Mouse (Mus musculus): ENCODE data around the gene Dgki. TPM values are rescaled to one million over a fixed set of nuclear protein-coding genes. Genes with fewer than 3 reads are reported as not detected.

Gene Dgki
- polyA plus RNA-seq, 1 experiment from 2014 or later = 1.0 TPM

DNA sequence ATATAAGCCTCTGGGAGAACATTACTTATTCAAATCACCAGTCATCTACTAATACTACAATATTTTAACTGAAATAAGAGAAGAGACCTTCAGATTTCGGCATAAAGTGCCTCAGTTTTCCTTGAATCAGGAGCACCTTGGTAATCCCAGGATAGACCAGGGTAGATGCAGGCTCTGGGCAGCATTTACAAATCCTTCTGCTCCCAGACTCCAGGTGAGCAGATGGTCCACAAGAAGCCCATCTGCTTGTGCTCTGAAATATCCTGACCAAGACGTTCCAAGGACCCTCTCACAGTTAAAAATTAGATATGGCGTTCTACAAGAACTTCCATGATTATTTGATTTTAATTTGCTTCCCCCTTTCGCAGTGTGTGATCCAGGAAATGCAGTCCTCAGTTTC, 118.0 kb downstream of the Dgki start:
- no peak overlapping the region for H3K27ac ChIP-seq (replicated peaks; ENCODE audit: low read depth, low read length)

DNA sequence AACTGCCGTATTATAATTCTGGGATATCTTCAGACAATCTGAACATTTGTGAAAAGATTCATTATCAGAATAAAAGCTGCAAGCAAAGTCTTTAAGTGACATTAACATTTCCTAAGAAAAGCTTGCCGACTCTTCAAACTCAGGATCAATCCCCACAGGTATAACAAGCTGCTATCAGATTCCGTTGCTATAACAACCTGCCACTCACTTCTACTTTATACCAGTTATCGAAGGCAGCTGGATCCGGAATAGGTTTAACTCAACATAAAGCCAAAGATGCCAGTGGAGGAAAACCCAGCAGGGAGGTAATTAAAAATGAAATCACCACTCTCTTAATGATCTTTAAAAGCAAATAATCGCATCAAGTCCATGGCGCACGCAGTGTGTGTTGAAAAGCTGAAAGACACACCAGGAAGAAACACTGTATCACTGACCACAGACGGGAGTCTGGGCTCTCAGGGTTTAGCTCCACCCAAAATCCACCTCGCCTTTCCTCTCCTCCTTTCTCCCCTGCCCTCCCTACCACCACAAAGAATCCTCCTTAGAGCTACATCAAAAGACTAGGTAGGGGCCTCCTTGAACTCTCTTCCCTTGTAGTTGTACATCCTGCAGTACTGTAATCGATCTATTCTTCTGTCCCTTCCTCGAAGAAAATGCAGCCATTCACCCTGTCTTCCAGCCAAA, 128.7 kb downstream of the Dgki start:
- DNase-seq (ENCODE audit: low spot score) (no peak), ATAC-seq (ENCODE audit: low read depth) (no peak)
- Histone ChIP-seq H3K9ac (ENCODE audit: low read depth, low read length) (no peak overlapping the region), H3K4me3 (ENCODE audit: low read depth, low read length) (no peak overlapping the region), H3K4me1 (ENCODE audit: control insufficient read depth, insufficient read depth, low read length) (no peaks in the 10 kb centered on the region), H3K9me3 (ENCODE audit: control insufficient read depth, low read length) (peaks cover 7% of the 10 kb centered on the region; the same call in 1 of the 2 replicates), H3K4me2 (ENCODE audit: low read depth, low read length) (no peak overlapping the region), H3K27me3 (replicated peaks; ENCODE audit: control insufficient read depth, insufficient read depth, low read length) (no peaks in the 10 kb centered on the region), H3K36me3 (ENCODE audit: control insufficient read depth, insufficient read depth, low read length) (no peaks in the 10 kb centered on the region), H3K27ac (replicated peaks; ENCODE audit: low read depth, low read length) (no peak overlapping the region)
- WGBS = 69% methylated on average over 12 of the region's 12 CpGs

More for the DNA sequence above, 118.0 kb downstream of the Dgki start:
- Histone ChIP-seq H3K4me1 (ENCODE audit: control insufficient read depth, insufficient read depth, low read length) (peaks cover 5% of the 10 kb centered on the region; the same call in 1 of the 2 replicates), H3K36me3 (ENCODE audit: control insufficient read depth, insufficient read depth, low read length) (no peaks in the 10 kb centered on the region), H3K4me3 (ENCODE audit: low read depth, low read length) (no peak overlapping the region), H3K4me2 (ENCODE audit: low read depth, low read length) (no peak overlapping the region), H3K27me3 (replicated peaks; ENCODE audit: control insufficient read depth, insufficient read depth, low read length) (no peaks in the 10 kb centered on the region), H3K9ac (ENCODE audit: low read depth, low read length) (no peak overlapping the region), H3K9me3 (ENCODE audit: control insufficient read depth, low read length) (no peaks in the 10 kb centered on the region)
- 72% methylated on average over 4 of the region's 4 CpGs for WGBS
- ATAC-seq (ENCODE audit: low read depth) = no peak
- DNase-seq (ENCODE audit: low spot score) = no peak

DNA sequence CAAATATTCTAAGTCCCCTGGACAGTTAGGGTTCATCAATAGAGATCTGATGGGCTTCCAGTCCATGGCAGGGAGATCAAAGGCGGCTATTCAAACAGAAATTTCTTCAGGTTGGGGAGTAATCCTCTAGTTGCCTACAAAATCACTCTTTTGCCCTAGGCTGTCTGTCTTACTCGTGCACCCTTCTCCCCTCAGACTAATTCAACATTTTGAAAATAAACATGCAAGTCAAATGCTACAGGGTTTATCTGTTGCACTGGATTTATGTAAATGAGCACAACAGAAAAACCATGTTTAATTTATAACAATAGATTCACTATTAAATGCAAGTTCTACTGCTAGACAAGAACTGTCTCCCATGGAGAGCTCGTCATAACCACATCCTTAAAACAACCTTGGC, 141.1 kb downstream of the Dgki start:
- WGBS = 44% methylated on average over 3 of the region's 3 CpGs
- DNase-seq (ENCODE audit: low spot score) = no peak
- no peaks in the 10 kb centered on the region for H3K36me3 ChIP-seq (ENCODE audit: control insufficient read depth, insufficient read depth, low read length)
- no peaks in the 10 kb centered on the region for H3K4me1 ChIP-seq (ENCODE audit: control insufficient read depth, insufficient read depth, low read length)
- no peaks in the 10 kb centered on the region for H3K9me3 ChIP-seq (ENCODE audit: control insufficient read depth, low read length)
- H3K27me3 ChIP-seq (replicated peaks; ENCODE audit: control insufficient read depth, insufficient read depth, low read length) = no peaks in the 10 kb centered on the region
- H3K4me3 ChIP-seq (ENCODE audit: low read depth, low read length) = no peak overlapping the region
- no peak overlapping the region for H3K4me2 ChIP-seq (ENCODE audit: low read depth, low read length)
- no peak overlapping the region for H3K9ac ChIP-seq (ENCODE audit: low read depth, low read length)
- no peak for ATAC-seq (ENCODE audit: low read depth)
- no peak overlapping the region for H3K27ac ChIP-seq (replicated peaks; ENCODE audit: low read depth, low read length)

DNA sequence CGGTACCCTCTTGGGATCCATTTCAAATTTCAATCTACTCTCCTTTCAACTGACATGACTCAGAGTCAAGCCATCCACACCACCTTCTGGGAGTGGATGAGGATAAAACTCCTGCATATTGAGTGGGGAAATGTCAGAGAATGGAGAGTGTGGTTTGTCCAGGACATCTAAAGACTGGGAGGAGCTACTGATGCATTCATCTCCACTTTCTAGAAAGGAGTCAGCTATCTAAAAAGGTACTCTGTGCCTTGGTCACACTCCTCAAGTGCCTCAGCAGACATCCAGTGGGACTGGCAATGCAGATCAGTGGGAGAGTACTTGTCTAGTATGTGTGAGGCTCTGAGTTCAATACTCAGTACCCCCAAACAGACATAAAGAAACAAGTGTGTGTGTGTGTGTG, 145.9 kb downstream of the Dgki start:
- no peak overlapping the region for H3K9ac ChIP-seq (ENCODE audit: low read depth, low read length)
- no peak overlapping the region for H3K4me3 ChIP-seq (ENCODE audit: low read depth, low read length)
- no peaks in the 10 kb centered on the region for H3K36me3 ChIP-seq (ENCODE audit: control insufficient read depth, insufficient read depth, low read length)
- H3K27me3 ChIP-seq (replicated peaks; ENCODE audit: control insufficient read depth, insufficient read depth, low read length) = no peaks in the 10 kb centered on the region
- no peak for ATAC-seq (ENCODE audit: low read depth)
- WGBS = 63% methylated on average over 1 of the region's 1 CpGs
- H3K4me2 ChIP-seq (ENCODE audit: low read depth, low read length) = no peak overlapping the region
- no peak for DNase-seq (ENCODE audit: low spot score)
- no peaks in the 10 kb centered on the region for H3K4me1 ChIP-seq (ENCODE audit: control insufficient read depth, insufficient read depth, low read length)
- H3K27ac ChIP-seq (replicated peaks; ENCODE audit: low read depth, low read length) = no peak overlapping the region
- H3K9me3 ChIP-seq (ENCODE audit: control insufficient read depth, low read length) = no peaks in the 10 kb centered on the region

DNA sequence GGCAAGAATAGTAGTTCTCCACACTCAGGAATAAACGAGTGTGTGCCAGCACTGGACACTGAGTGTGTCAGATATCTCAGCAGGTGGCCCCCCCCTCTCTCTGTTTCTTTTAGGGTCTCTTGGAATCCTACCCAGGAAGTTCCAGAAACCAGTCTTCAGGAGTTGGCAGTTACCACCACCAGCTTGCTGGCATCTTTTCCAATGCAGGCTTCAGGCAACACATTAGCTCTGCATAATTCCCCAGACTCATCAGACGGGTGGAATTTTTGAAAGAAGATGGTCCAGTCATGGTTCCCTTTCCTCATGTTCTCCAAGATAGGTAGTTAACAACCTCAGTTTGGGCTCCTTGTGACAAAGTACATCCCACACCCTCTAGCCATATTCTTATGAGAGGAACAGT, 149.5 kb downstream of the Dgki start:
- Histone ChIP-seq H3K4me2 (ENCODE audit: low read depth, low read length) (no peak overlapping the region), H3K27ac (replicated peaks; ENCODE audit: low read depth, low read length) (no peak overlapping the region), H3K27me3 (replicated peaks; ENCODE audit: control insufficient read depth, insufficient read depth, low read length) (no peaks in the 10 kb centered on the region), H3K9ac (ENCODE audit: low read depth, low read length) (no peak overlapping the region), H3K4me1 (ENCODE audit: control insufficient read depth, insufficient read depth, low read length) (no peaks in the 10 kb centered on the region), H3K9me3 (ENCODE audit: control insufficient read depth, low read length) (no peaks in the 10 kb centered on the region), H3K4me3 (ENCODE audit: low read depth, low read length) (no peak overlapping the region), H3K36me3 (ENCODE audit: control insufficient read depth, insufficient read depth, low read length) (no peaks in the 10 kb centered on the region)
- no peak for ATAC-seq (ENCODE audit: low read depth)
- no peak for DNase-seq (ENCODE audit: low spot score)
- WGBS = 64% methylated on average over 2 of the region's 2 CpGs

DNA sequence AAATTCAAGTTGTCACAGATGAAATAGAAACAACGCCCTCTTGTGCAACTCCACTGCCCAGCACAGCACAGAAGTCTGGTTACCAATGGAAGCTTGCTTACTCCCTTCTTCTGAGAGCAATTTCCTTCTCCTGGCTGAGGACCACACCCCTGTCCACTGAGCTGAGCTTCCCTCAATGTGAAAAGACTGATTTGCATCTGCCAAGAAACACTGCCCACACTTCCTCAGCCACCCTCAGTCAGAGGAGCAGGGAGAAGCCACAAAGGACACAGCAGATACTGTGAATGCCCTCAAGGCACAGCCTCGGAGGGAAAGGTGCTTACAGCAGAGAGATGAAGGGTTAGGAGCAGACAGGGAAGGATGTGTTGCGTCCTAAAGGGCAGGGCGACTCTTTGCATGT, 149.9 kb downstream of the Dgki start:
- Histone ChIP-seq H3K4me1 (ENCODE audit: control insufficient read depth, insufficient read depth, low read length) (0 out of 2 replicates have a peak, but pooled peaks cover under 1% of the 10 kb centered on the region), H3K4me3 (ENCODE audit: low read depth, low read length) (no peak overlapping the region), H3K27ac (replicated peaks; ENCODE audit: low read depth, low read length) (no peak overlapping the region), H3K36me3 (ENCODE audit: control insufficient read depth, insufficient read depth, low read length) (no peaks in the 10 kb centered on the region), H3K27me3 (replicated peaks; ENCODE audit: control insufficient read depth, insufficient read depth, low read length) (no peaks in the 10 kb centered on the region), H3K4me2 (ENCODE audit: low read depth, low read length) (no peak overlapping the region), H3K9ac (ENCODE audit: low read depth, low read length) (no peak overlapping the region), H3K9me3 (ENCODE audit: control insufficient read depth, low read length) (no peaks in the 10 kb centered on the region)
- no peak for ATAC-seq (ENCODE audit: low read depth)
- 48% methylated on average over 4 of the region's 4 CpGs for WGBS
- no peak for DNase-seq (ENCODE audit: low spot score)

DNA sequence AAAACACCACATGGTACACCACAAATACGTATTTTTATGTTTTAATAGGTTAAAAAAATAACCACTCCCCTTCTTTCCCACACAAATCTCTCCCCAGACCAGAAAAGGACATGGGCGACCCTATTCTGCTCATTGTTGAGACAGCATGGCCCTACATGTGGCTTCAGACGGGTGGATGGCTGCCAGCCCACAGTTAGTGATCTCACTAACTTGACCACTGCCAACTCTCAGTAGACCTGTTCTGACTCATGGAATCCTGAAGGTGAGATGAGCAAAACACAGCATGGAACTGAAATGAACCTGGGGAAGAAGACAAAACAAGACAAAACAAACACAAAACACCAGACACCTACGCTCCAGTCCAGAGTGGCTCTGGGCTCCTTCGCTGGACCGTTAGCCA, 150.8 kb downstream of the Dgki start:
- DNase-seq (ENCODE audit: low spot score) (no peak), ATAC-seq (ENCODE audit: low read depth) (no peak)
- no peaks in the 10 kb centered on the region for H3K27me3 ChIP-seq (replicated peaks; ENCODE audit: control insufficient read depth, insufficient read depth, low read length)
- WGBS = 89% methylated on average over 6 of the region's 6 CpGs
- H3K36me3 ChIP-seq (ENCODE audit: control insufficient read depth, insufficient read depth, low read length) = no peaks in the 10 kb centered on the region
- no peak overlapping the region for H3K4me3 ChIP-seq (ENCODE audit: low read depth, low read length)
- H3K9me3 ChIP-seq (ENCODE audit: control insufficient read depth, low read length) = no peaks in the 10 kb centered on the region
- H3K4me2 ChIP-seq (ENCODE audit: low read depth, low read length) = no peak overlapping the region
- no peak overlapping the region for H3K9ac ChIP-seq (ENCODE audit: low read depth, low read length)
- no peak overlapping the region for H3K27ac ChIP-seq (replicated peaks; ENCODE audit: low read depth, low read length)
- peaks cover 8% of the 10 kb centered on the region; the same call in 1 of the 2 replicates for H3K4me1 ChIP-seq (ENCODE audit: control insufficient read depth, insufficient read depth, low read length)

DNA sequence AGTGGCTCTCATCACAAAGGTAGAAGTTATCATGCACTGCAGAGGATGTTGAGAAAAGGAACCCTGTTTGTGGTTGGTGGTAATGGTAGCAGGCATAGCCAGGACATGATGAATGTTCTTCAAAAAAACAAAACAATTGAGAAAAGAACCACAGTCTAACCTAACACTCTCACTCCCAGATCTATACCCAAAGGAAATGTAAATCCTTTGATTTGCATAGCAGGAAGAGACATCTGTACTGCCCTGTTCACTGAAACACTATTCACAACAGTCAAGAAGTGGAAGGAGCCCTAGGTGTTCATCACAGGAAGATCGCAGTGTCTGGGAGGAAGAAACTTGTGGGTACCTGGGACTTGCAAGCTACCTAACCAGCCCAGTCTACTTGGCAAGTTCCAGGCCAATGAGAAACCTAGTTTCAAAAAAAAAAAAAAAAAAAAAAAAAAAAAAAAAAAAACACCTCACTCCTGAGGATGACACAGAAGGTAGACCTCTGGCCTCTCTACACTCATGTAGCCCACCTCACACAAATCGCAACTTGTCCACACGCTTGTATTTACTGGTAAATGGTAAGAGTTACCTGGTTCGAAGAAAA, 152.5 kb downstream of the Dgki start:
- H3K9me3 ChIP-seq (ENCODE audit: control insufficient read depth, low read length) = no peaks in the 10 kb centered on the region
- no peaks in the 10 kb centered on the region for H3K27me3 ChIP-seq (replicated peaks; ENCODE audit: control insufficient read depth, insufficient read depth, low read length)
- no peak overlapping the region for H3K4me3 ChIP-seq (ENCODE audit: low read depth, low read length)
- DNase-seq (ENCODE audit: low spot score) (no peak), ATAC-seq (ENCODE audit: low read depth) (no peak)
- H3K4me1 ChIP-seq (ENCODE audit: control insufficient read depth, insufficient read depth, low read length) = peaks cover 22% of the 10 kb centered on the region
- WGBS = 89% methylated on average over 4 of the region's 4 CpGs
- no peaks in the 10 kb centered on the region for H3K36me3 ChIP-seq (ENCODE audit: control insufficient read depth, insufficient read depth, low read length)
- H3K9ac ChIP-seq (ENCODE audit: low read depth, low read length) = no peak overlapping the region
- no peak overlapping the region for H3K27ac ChIP-seq (replicated peaks; ENCODE audit: low read depth, low read length)
- H3K4me2 ChIP-seq (ENCODE audit: low read depth, low read length) = no peak overlapping the region

DNA sequence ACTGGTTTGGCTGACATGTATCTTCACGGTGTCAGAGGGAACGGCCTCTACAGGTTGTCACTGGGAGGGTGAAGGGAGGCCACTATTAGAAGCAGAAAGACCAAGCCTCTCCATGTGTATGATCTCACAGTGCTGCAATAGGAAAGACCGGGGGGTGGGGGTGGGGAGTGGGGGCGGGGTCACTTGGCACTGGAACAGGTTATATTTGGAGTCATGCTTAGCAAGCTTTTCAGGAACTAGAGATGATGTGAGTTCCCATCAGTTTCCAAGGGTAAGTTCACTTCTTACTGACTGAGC, 156.2 kb downstream of the Dgki start:
- H3K36me3 ChIP-seq (ENCODE audit: control insufficient read depth, insufficient read depth, low read length) = no peaks in the 10 kb centered on the region
- DNase-seq (ENCODE audit: low spot score) (no peak), ATAC-seq (ENCODE audit: low read depth) (peak; percentile 89)
- no peaks in the 10 kb centered on the region for H3K27me3 ChIP-seq (replicated peaks; ENCODE audit: control insufficient read depth, insufficient read depth, low read length)
- peak overlapping the region; percentile 49; the same call in 1 of the 2 replicates for H3K27ac ChIP-seq (replicated peaks; ENCODE audit: low read depth, low read length)
- WGBS = 52% methylated on average over 4 of the region's 4 CpGs
- no peaks in the 10 kb centered on the region for H3K9me3 ChIP-seq (ENCODE audit: control insufficient read depth, low read length)
- H3K4me1 ChIP-seq (ENCODE audit: control insufficient read depth, insufficient read depth, low read length) = peaks cover 22% of the 10 kb centered on the region
- H3K4me3 ChIP-seq (ENCODE audit: low read depth, low read length) = no peak overlapping the region
- no peak overlapping the region for H3K9ac ChIP-seq (ENCODE audit: low read depth, low read length)
- H3K4me2 ChIP-seq (ENCODE audit: low read depth, low read length) = no peak overlapping the region
